8 mouse cellular contexts compared by ENCODE assay signal in the genomic region with DNA sequence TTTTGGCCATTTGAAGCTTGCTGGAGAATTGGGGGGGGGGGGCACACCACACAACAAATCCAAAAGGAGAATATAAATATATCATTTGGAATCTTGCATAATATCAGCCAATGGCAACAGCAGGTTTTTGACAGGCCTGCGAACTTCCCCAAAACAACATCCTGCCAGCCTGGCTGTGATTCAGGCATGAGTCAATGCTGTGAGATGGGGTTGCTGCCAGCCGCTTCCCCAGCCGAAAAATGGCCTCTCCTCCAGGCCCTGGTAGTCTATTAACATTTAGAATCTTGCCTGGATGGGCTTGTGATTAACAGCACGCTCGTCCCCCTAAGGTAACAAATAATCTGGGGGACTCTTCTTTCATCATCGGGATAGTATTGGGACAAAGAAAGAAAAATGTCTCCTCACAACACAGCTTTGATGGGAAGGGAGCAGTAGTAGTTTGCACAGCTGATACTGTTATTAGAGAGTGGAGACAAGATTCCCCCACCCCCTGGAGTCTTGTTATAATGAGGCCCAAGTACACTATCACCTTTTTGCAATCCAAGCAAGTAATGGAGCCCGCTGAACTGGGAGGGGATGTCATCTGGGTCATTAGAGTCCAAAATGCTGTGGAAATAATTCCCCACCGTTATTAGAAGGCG.
DNase-seq lines count a peak whose midpoint lies in the region; ATAC-seq lines count a peak whose summit lies in the region.

No protein-coding gene starts in this region.

- no peaks in the 10 kb centered on the region for H3K9me3 ChIP-seq in midbrain, embryonic 10.5 days (replicated peaks)
- H3K9me3 ChIP-seq in midbrain, embryonic 11.5 days (ENCODE audit: control insufficient read depth, low read length), result no peaks in the 10 kb centered on the region

- no peak overlapping the region for H3K4me2 ChIP-seq in midbrain, embryonic 11.5 days

- DNase-seq in midbrain, embryonic 10.5 days (ENCODE audit: low spot score), result no peak
- no peak for DNase-seq in midbrain, embryonic 11.5 days (ENCODE audit: low spot score, missing footprints)
- DNase-seq in brain, embryonic 18.5 days (ENCODE audit: low read depth, low spot score), result peak; percentile 67
- peak; percentile 52 for DNase-seq in gastrocnemius, postnatal 14 days
- DNase-seq in left cerebral cortex, postnatal 10 days (ENCODE audit: extremely low spot score in 1 of 2, low spot score in 2 of 2), result peak; percentile 65 to 67
- no peak for DNase-seq in spleen, postnatal 10 days (ENCODE audit: low spot score in 2 of 2)
- no peak for DNase-seq in testis, postnatal 10 days (ENCODE audit: low spot score)

- peaks cover 17% of the 10 kb centered on the region for H3K4me1 ChIP-seq in midbrain, embryonic 10.5 days
- H3K4me1 ChIP-seq in midbrain, embryonic 11.5 days (ENCODE audit: control insufficient read depth, insufficient read depth, low read length), result peaks cover 2% of the 10 kb centered on the region; the same call in 1 of the 2 replicates

- ATAC-seq in midbrain, embryonic 11.5 days (ENCODE audit: low FRiP score), result no peak
- no peak for ATAC-seq in megakaryocyte-erythroid progenitor cell, adult 5-6 weeks (replicated peaks; ENCODE audit: low FRiP score, low TSS enrichment, poor library complexity, severe bottlenecking)

- H3K9ac ChIP-seq in midbrain, embryonic 11.5 days (ENCODE audit: low read length), result no peak overlapping the region

- H3K36me3 ChIP-seq in midbrain, embryonic 10.5 days, result no peaks in the 10 kb centered on the region
- H3K36me3 ChIP-seq in midbrain, embryonic 11.5 days (ENCODE audit: control insufficient read depth, insufficient read depth, low read length), result no peaks in the 10 kb centered on the region

- H3K27ac ChIP-seq in midbrain, embryonic 10.5 days (replicated peaks), result 0 out of 2 replicates have a peak overlapping the region, but pooled peaks have one; percentile 28
- no peak overlapping the region for H3K27ac ChIP-seq in midbrain, embryonic 11.5 days (ENCODE audit: low read depth, low read length)

- 85% methylated on average over 9 of the region's 9 CpGs for WGBS in midbrain, embryonic 10.5 days
- WGBS in midbrain, embryonic 11.5 days, result 85% methylated on average over 9 of the region's 9 CpGs

- no peak overlapping the region for H3K4me3 ChIP-seq in midbrain, embryonic 10.5 days
- no peak overlapping the region for H3K4me3 ChIP-seq in midbrain, embryonic 11.5 days (ENCODE audit: low read depth, low read length)

- intact Hi-C loops in gastrocnemius, postnatal 14 days (cut with DNase I; ENCODE audit: low total_unique reads), result no loop called here
- intact Hi-C loops in left cerebral cortex, postnatal 10 days (cut with DNase I), result no loop called here

- H3K27me3 ChIP-seq in midbrain, embryonic 10.5 days (ENCODE audit: low read depth, poor library complexity, severe bottlenecking), result no peaks in the 10 kb centered on the region
- H3K27me3 ChIP-seq in midbrain, embryonic 11.5 days (ENCODE audit: control insufficient read depth, insufficient read depth, low read length), result no peaks in the 10 kb centered on the region

Comparison
In these comparisons a context has a peak if more than half of its experiments do, and no peak if none do; other contexts are left out.
1. DNase-seq: peak in brain, embryonic 18.5 days (single experiment), gastrocnemius, postnatal 14 days (single experiment) and left cerebral cortex, postnatal 10 days (2 of 2); none in midbrain, embryonic 10.5 days (single experiment), midbrain, embryonic 11.5 days (single experiment), spleen, postnatal 10 days (0 of 2) and testis, postnatal 10 days (single experiment).